Mouse (Mus musculus) neural tube, embryonic 14.5 days (tissue): ENCODE measurements at regions not wholly inside any gene's neighbourhood (a gene's known extent, or its start where the extent isn't known, plus 50 kb on each side); places are given as distances from the start of the nearest gene placed in this dataset.

ENCODE experiments used
- ATAC-seq: fragments of 200-750 bp; cut with Nextera tagmentation; 2 replicates; pipeline ENCODE4 v1.8.0; 2017; ENCODE audit warnings: low read depth, mild to moderate bottlenecking, moderate TSS enrichment, moderate library complexity
- H3K27ac ChIP-seq: fragments of 300-500 bp; sonication (generic); 2 replicates; pipeline ENCODE4 v1.5.1; 2014; ENCODE audit warnings: low read depth, mild to moderate bottlenecking, control low read depth, low read length, moderate library complexity, mixed read lengths
- H3K27me3 ChIP-seq: fragments of 300-500 bp; sonication (generic); 2 replicates; pipeline ENCODE4 v1.6.1; 2014; ENCODE audit warnings: low read length; ENCODE audit not compliant: control insufficient read depth, insufficient read depth
- H3K36me3 ChIP-seq: fragments of 300-500 bp; sonication (generic); 2 replicates; pipeline ENCODE4 v1.6.1; 2014; ENCODE audit warnings: low read length, mixed read lengths; ENCODE audit not compliant: control insufficient read depth, insufficient read depth
- H3K4me1 ChIP-seq: fragments of 300-500 bp; sonication (generic); 2 replicates; pipeline ENCODE4 v1.6.1; 2014; ENCODE audit warnings: low read length; ENCODE audit not compliant: control insufficient read depth, insufficient read depth
- H3K4me2 ChIP-seq: fragments of 300-500 bp; sonication (generic); 2 replicates; pipeline ENCODE4 v1.6.1; 2014; ENCODE audit warnings: mild to moderate bottlenecking, low read depth, low read length, control low read depth
- H3K4me3 ChIP-seq: fragments of 300-500 bp; sonication (generic); 2 replicates; pipeline ENCODE4 v1.5.1; 2014; ENCODE audit warnings: low read depth, low read length, control low read depth, mixed read lengths
- H3K9ac ChIP-seq: fragments of 300-500 bp; sonication (generic); replicated peaks from 2 replicates; pipeline ENCODE4 v1.6.1; 2014; ENCODE audit warnings: low read depth, mild to moderate bottlenecking, control low read depth, low read length, mixed read lengths
- H3K9me3 ChIP-seq: fragments of 300-500 bp; sonication (generic); 2 replicates; pipeline ENCODE4 v1.6.1; 2016; ENCODE audit warnings: low read length; ENCODE audit not compliant: control insufficient read depth
- whole genome bisulfite sequencing: fragments of 180-500 bp; shearing (Covaris S2); extraction: QIAGEN DNeasy Blood & Tissue Kit; methylation state at CpG from one replicate; pipeline ENCODE4 v1.1.7; 2014; 5-methylcytosine and 5-hydroxymethylcytosine counted together

DNA sequence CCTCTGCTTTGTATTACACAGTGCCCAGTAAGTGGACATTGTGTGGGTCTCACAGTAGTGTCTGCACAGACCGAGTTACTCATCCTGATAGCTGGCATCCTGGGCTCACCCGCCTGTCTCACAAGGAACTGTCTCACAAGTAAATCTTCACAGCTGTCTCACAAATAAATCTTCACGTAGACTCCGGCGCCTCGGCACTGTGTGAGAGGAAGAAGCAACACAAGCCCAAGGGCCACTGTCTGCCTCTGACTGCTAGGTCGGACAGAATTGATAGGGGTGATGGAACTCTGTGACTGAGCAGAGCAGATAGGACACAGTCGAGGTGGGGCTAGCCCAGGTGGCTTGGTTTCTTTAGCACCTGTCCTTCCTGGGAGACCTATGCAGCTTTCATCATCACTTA, 136.2 kb upstream of the Thumpd2 start:
- no peak overlapping the region for H3K4me2 ChIP-seq
- H3K36me3 ChIP-seq: no peaks in the 10 kb centered on the region
- H3K9me3 ChIP-seq: no peaks in the 10 kb centered on the region
- no peak overlapping the region for H3K9ac ChIP-seq
- no peak for ATAC-seq
- WGBS: 60% methylated on average over 8 of the region's 8 CpGs
- H3K27ac ChIP-seq: no peak overlapping the region
- no peak overlapping the region for H3K4me3 ChIP-seq
- H3K27me3 ChIP-seq: no peaks in the 10 kb centered on the region
- H3K4me1 ChIP-seq: no peaks in the 10 kb centered on the region

DNA sequence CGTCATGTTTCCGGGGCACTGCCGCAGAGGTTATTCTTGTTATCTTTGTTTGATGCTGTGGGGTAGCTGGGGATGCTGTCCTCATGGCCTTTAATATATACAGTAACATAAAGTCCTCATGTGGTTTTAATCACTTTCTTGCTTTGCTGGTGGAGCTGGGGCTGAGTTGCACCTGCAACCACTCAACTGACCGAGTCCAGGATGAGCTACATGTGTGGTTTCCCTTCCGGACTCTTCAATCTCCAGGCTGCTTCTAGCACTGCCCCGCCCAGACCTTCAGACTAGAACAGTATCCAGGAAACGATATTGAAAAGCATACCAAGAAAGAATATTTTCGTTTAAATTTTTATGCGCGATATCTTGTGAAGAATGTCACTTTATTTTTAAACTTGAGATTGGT, 129.1 kb upstream of the Thumpd2 start:
- Histone ChIP-seq H3K4me2 (no peak overlapping the region), H3K27ac (no peak overlapping the region), H3K36me3 (no peaks in the 10 kb centered on the region), H3K9me3 (no peaks in the 10 kb centered on the region), H3K4me1 (no peaks in the 10 kb centered on the region), H3K4me3 (no peak overlapping the region), H3K9ac (no peak overlapping the region), H3K27me3 (no peaks in the 10 kb centered on the region)
- WGBS: 85% methylated on average over 10 of the region's 10 CpGs
- ATAC-seq: no peak; the same call in 1 of the 2 replicates

DNA sequence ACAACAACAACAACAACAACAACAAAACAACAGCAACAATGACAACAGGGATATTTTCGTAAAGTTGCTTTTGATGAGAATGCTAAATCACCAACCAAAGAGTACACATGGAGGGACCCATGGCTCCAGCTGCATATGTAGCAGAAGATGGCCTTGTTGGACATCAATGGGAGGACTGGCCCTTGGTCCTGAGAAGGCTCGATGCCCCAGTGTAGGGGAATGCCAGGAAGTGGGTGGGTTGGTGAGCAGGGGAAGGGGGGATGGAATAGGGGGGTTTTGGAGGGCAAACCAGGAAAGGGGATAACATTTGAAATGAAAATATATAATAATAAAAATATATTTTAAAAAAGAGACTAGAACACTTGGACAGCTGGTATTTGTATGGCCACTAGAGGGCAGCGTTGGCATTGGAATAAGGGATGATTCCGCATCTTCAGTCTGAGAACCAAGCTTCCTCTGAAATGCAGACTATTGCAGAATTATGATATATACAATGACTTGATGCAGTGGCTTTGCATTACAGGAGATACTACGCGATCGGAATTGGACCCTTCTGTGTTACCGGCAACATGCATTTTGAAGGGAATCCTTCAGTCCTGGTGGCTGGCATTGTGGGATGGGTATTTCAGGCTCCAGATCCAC, 128.5 kb upstream of the Thumpd2 start:
- WGBS: 41% methylated on average over 8 of the region's 8 CpGs
- H3K27ac ChIP-seq: no peak overlapping the region
- no peak overlapping the region for H3K9ac ChIP-seq
- no peak overlapping the region for H3K4me2 ChIP-seq
- no peaks in the 10 kb centered on the region for H3K9me3 ChIP-seq
- H3K36me3 ChIP-seq: no peaks in the 10 kb centered on the region
- no peaks in the 10 kb centered on the region for H3K27me3 ChIP-seq
- no peak overlapping the region for H3K4me3 ChIP-seq
- peak; percentile 72; the same call in 1 of the 2 replicates for ATAC-seq
- no peaks in the 10 kb centered on the region for H3K4me1 ChIP-seq

DNA sequence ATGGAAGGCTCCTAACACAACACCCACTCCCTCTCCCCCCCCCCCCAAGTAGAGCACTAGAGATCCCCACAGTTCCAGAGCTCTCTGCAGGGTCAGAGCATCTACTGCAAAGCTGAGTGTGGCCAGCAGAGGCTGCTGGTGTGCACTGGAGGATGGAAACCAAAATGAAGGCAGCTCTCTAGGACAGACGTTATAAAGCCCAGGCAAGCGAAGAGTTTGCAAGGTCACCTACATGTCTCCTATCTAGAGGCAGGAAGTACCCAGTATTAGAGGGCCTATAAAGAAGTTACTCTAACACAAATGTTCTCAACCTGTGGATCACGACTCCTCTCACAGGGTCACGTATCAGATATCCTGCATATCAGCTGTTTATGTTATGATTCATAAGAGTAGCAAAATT, 125.1 kb upstream of the Thumpd2 start:
- peak; percentile 77 for ATAC-seq
- 53% methylated on average over 4 of the region's 4 CpGs for WGBS

GRCm38 (mm10) chr17:81185685-81186084, 120.8 kb upstream of the Thumpd2 start:
- no peak overlapping the region for H3K4me2 ChIP-seq
- no peak overlapping the region for H3K9ac ChIP-seq
- H3K36me3 ChIP-seq: no peaks in the 10 kb centered on the region
- ATAC-seq: no peak
- no peaks in the 10 kb centered on the region for H3K9me3 ChIP-seq
- H3K27ac ChIP-seq: no peak overlapping the region
- H3K4me3 ChIP-seq: no peak overlapping the region
- H3K27me3 ChIP-seq: no peaks in the 10 kb centered on the region
- WGBS: 90% methylated on average over 1 of the region's 1 CpGs
- H3K4me1 ChIP-seq: no peaks in the 10 kb centered on the region

More for the DNA sequence above, 125.1 kb upstream of the Thumpd2 start:
- no peak overlapping the region for H3K9ac ChIP-seq
- no peaks in the 10 kb centered on the region for H3K27me3 ChIP-seq
- H3K4me1 ChIP-seq: no peaks in the 10 kb centered on the region
- H3K4me2 ChIP-seq: no peak overlapping the region
- no peak overlapping the region for H3K4me3 ChIP-seq
- H3K36me3 ChIP-seq: no peaks in the 10 kb centered on the region
- no peak overlapping the region for H3K27ac ChIP-seq
- H3K9me3 ChIP-seq: no peaks in the 10 kb centered on the region

GRCm38 (mm10) chr17:81180813-81181424, 116.0 kb upstream of the Thumpd2 start:
- no peak overlapping the region for H3K9ac ChIP-seq
- no peaks in the 10 kb centered on the region for H3K9me3 ChIP-seq
- WGBS: 87% methylated on average over 8 of the region's 8 CpGs
- no peaks in the 10 kb centered on the region for H3K27me3 ChIP-seq
- H3K4me2 ChIP-seq: no peak overlapping the region
- ATAC-seq: no peak
- H3K36me3 ChIP-seq: no peaks in the 10 kb centered on the region
- H3K4me1 ChIP-seq: no peaks in the 10 kb centered on the region
- no peak overlapping the region for H3K27ac ChIP-seq
- H3K4me3 ChIP-seq: no peak overlapping the region

GRCm38 (mm10) chr17:81176306-81176705, 111.4 kb upstream of the Thumpd2 start:
- 93% methylated on average over 3 of the region's 3 CpGs for WGBS
- no peak overlapping the region for H3K27ac ChIP-seq
- H3K4me1 ChIP-seq: no peaks in the 10 kb centered on the region
- no peak for ATAC-seq
- H3K9me3 ChIP-seq: no peaks in the 10 kb centered on the region
- no peaks in the 10 kb centered on the region for H3K27me3 ChIP-seq
- no peak overlapping the region for H3K9ac ChIP-seq
- H3K36me3 ChIP-seq: no peaks in the 10 kb centered on the region
- H3K4me3 ChIP-seq: no peak overlapping the region
- H3K4me2 ChIP-seq: no peak overlapping the region

DNA sequence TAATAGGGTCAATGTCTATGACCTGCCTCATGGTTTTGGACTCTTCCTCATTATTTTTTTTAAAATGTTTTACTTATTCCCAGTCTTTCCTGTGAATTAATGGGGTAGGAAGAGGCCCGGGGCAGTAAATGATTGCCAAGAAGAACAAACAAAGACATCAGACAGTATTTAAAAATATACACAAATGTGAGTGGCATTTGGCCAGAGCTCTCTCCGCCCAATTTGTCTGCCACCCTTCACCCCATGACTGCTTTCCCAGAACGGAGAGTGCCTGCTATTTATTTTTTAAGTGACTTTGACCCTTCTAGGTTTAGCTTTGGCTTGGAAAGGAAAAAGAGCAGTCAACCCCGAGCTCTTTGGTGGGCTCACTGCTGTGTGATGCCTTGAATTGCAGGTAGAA, 111.0 kb upstream of the Thumpd2 start:
- H3K4me1 ChIP-seq: no peaks in the 10 kb centered on the region
- no peaks in the 10 kb centered on the region for H3K9me3 ChIP-seq
- WGBS: 81% methylated on average over 4 of the region's 4 CpGs
- H3K36me3 ChIP-seq: no peaks in the 10 kb centered on the region
- H3K27me3 ChIP-seq: no peaks in the 10 kb centered on the region
- no peak overlapping the region for H3K4me3 ChIP-seq
- no peak for ATAC-seq
- no peak overlapping the region for H3K9ac ChIP-seq
- H3K27ac ChIP-seq: no peak overlapping the region
- H3K4me2 ChIP-seq: no peak overlapping the region

- ATAC-seq: no peak
- H3K4me3 ChIP-seq: no peak overlapping the region
These were observed 108.1 kb upstream of the Thumpd2 start for GRCm38 (mm10) chr17:81172943-81173342.

More at GRCm38 (mm10) chr17:81172943-81173342, 108.1 kb upstream of the Thumpd2 start:
- WGBS: 84% methylated on average over 3 of the region's 3 CpGs
- H3K4me2 ChIP-seq: no peak overlapping the region
- no peak overlapping the region for H3K9ac ChIP-seq
- no peaks in the 10 kb centered on the region for H3K4me1 ChIP-seq
- H3K9me3 ChIP-seq: no peaks in the 10 kb centered on the region
- H3K27me3 ChIP-seq: no peaks in the 10 kb centered on the region
- no peak overlapping the region for H3K27ac ChIP-seq
- no peaks in the 10 kb centered on the region for H3K36me3 ChIP-seq
